Mouse (Mus musculus) heart, postnatal 14 days (tissue): ENCODE results near the gene Tmem45a2. TPM values are rescaled to one million over a fixed set of nuclear protein-coding genes. Genes with fewer than 3 reads are reported as not detected.

Experiments
- total RNA-seq, 2 experiments: library from RNA; stranded (reverse); gene quantifications; 2 replicates each; pipeline ENCODE4 v1.2.3; 2021

The Tmem45a2 gene
- total RNA-seq, 2 experiments from 2014 or later: not detected

Other genes with a start within 250 kb of the Tmem45a2 start
- gene Tmem45a, start 185.2 kb downstream of the Tmem45a2 start, total RNA-seq: 1 to 10 TPM; 5.0 to 5.7 TPM
- not detected for gene Lnp1, start 143.3 kb downstream of the Tmem45a2 start, total RNA-seq
- 10 to 100 TPM; 45.8 to 50.0 TPM for gene Tomm70a, start 50.3 kb upstream of the Tmem45a2 start, total RNA-seq
- gene Nit2, start 96.0 kb upstream of the Tmem45a2 start, total RNA-seq: 10 to 100 TPM; 29.9 to 32.1 TPM
- gene Tbc1d23, start 160.1 kb upstream of the Tmem45a2 start, total RNA-seq: 10 to 100 TPM; 27.8 to 28.6 TPM
- gene Tmem30c, start 221.5 kb upstream of the Tmem45a2 start, total RNA-seq: not detected